Comparison of ENCODE assay signal across 7 mouse cellular contexts in the genomic region with DNA sequence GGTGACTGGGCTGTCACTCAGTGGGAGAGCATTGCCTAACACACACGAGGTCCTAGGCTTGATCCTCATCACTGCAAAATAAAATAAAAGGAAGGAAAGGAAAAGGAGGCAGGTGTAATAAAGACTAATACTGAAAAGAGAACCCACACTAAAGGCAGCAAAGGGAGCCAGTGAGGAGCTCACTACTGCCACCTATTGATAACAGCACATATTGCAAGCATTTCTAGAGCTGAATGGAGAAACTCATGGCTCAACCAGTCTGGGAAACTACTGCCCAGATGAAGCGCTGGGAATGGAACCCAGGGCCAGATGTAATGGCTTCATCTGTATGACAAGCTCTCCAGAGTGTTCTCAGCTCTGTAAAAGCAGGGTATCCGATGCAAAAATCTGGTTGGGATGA. TPM values are rescaled to one million over a fixed set of nuclear protein-coding genes. Genes with fewer than 3 reads are reported as not detected.
DNase-seq lines count a peak whose midpoint lies in the region; ATAC-seq and TF ChIP-seq lines count a peak whose summit lies in the region.

No protein-coding gene starts in this region.

- H3K36me3 ChIP-seq in intestine, postnatal 0 days (ENCODE audit: control insufficient read depth, insufficient read depth), result no peaks in the 10 kb centered on the region
- H3K36me3 ChIP-seq in intestine, embryonic 16.5 days (ENCODE audit: control insufficient read depth, insufficient read depth, low read length), result no peaks in the 10 kb centered on the region
- no peaks in the 10 kb centered on the region for H3K36me3 ChIP-seq in CH12.LX (replicated peaks in 1 of 2; ENCODE audit: control insufficient read depth in 1 of 2, insufficient read depth in 1 of 2, low read length in 1 of 2)

- ATAC-seq in intestine, postnatal 0 days, result no peak
- no peak for ATAC-seq in intestine, embryonic 16.5 days

- H3K27ac ChIP-seq in intestine, postnatal 0 days (ENCODE audit: low read depth, low read length), result no peak overlapping the region
- H3K27ac ChIP-seq in intestine, embryonic 16.5 days (ENCODE audit: low read length), result no peak overlapping the region
- H3K27ac ChIP-seq in CH12.LX (ENCODE audit: insufficient read depth, low read depth), result no peak overlapping the region
- no peak overlapping the region for H3K27ac ChIP-seq in left cerebral cortex, adult 2 months

- in situ Hi-C loops in CH12.LX (cut with MboI; ENCODE audit: low pct_ligation_motif_present, low pct_unique_long_range_greater_than_20kb, low sequenced_read_pairs), result no loop called here

- no peak overlapping the region for H3K4me3 ChIP-seq in intestine, postnatal 0 days (ENCODE audit: low read depth, low read length)
- no peak overlapping the region for H3K4me3 ChIP-seq in intestine, embryonic 16.5 days (ENCODE audit: low read length)
- H3K4me3 ChIP-seq in CH12.LX (replicated peaks in 1 of 3; ENCODE audit: low read depth in 2 of 3, low read length in 2 of 3, poor library complexity in 1 of 3), result no peak overlapping the region
- H3K4me3 ChIP-seq in left cerebral cortex, adult 2 months, result no peak overlapping the region

- no peaks in the 10 kb centered on the region for H3K27me3 ChIP-seq in intestine, postnatal 0 days (replicated peaks; ENCODE audit: control insufficient read depth, insufficient read depth, low read length)
- no peaks in the 10 kb centered on the region for H3K27me3 ChIP-seq in intestine, embryonic 16.5 days (replicated peaks; ENCODE audit: control insufficient read depth, insufficient read depth, low read length)
- H3K27me3 ChIP-seq in CH12.LX (replicated peaks), result no peaks in the 10 kb centered on the region

- no peak for TF ChIP-seq POLR2A in CH12.LX (IDR thresholded peaks at IDR 0.05; ENCODE audit: low read depth, low read length)

- H3K4me1 ChIP-seq in intestine, postnatal 0 days (replicated peaks; ENCODE audit: control insufficient read depth, insufficient read depth, low read length), result no peaks in the 10 kb centered on the region
- no peaks in the 10 kb centered on the region for H3K4me1 ChIP-seq in intestine, embryonic 16.5 days (ENCODE audit: control insufficient read depth, insufficient read depth, low read length)
- no peaks in the 10 kb centered on the region for H3K4me1 ChIP-seq in CH12.LX (ENCODE audit: control insufficient read depth in 1 of 2, insufficient read depth in 2 of 2)

- H3K79me2 ChIP-seq in CH12.LX (replicated peaks; ENCODE audit: control insufficient read depth, extremely low read depth, insufficient read depth, poor library complexity, severe bottlenecking), result no peaks in the 10 kb centered on the region

- WGBS in intestine, postnatal 0 days, result 49% methylated on average over 3 of the region's 3 CpGs
- 60% methylated on average over 3 of the region's 3 CpGs for WGBS in intestine, embryonic 16.5 days

- peak; percentile 66 for DNase-seq in 416B (ENCODE audit: low read depth)
- DNase-seq in CH12.LX (ENCODE audit: extremely low read depth), result peak; percentile 65
- peak; percentile 61 for DNase-seq in embryo, embryonic 10 days (ENCODE audit: low spot score)
- peak; percentile 29 to 31 for DNase-seq in left cerebral cortex, adult 2 months (ENCODE audit: extremely low spot score in 1 of 2, low spot score in 2 of 2)
- peak; percentile 29 for DNase-seq in thymus, postnatal 4 days

- intact Hi-C loops in left cerebral cortex, adult 2 months (cut with DNase I), result loop anchor here (5.0 kb wide), 1 partner anchor 511 kb away; no protein-coding TSS in a partner anchor

- no peaks in the 10 kb centered on the region for H3K9me3 ChIP-seq in intestine, postnatal 0 days (ENCODE audit: control insufficient read depth)
- no peaks in the 10 kb centered on the region for H3K9me3 ChIP-seq in intestine, embryonic 16.5 days (ENCODE audit: control insufficient read depth, low read length)
- no peaks in the 10 kb centered on the region for H3K9me3 ChIP-seq in CH12.LX (replicated peaks; ENCODE audit: low read length)

- dilution Hi-C loops in CH12.LX (cut with MboI; ENCODE audit: extremely low pct_ligation_motif_present, extremely low pct_unique_long_range_greater_than_20kb, low sequenced_read_pairs), result no loop called here

- no peak overlapping the region for H3K9ac ChIP-seq in intestine, postnatal 0 days (ENCODE audit: low read depth, low read length)
- H3K9ac ChIP-seq in intestine, embryonic 16.5 days (ENCODE audit: low read depth, low read length), result no peak overlapping the region
- H3K9ac ChIP-seq in CH12.LX (ENCODE audit: insufficient read depth, low read depth), result no peak overlapping the region

- TF ChIP-seq RAD21 in CH12.LX (IDR thresholded peaks at IDR 0.05; ENCODE audit: low read depth, low read length), result peak; percentile 58

- no peak overlapping the region for H3K4me2 ChIP-seq in intestine, postnatal 0 days (replicated peaks; ENCODE audit: low read depth)
- no peak overlapping the region for H3K4me2 ChIP-seq in intestine, embryonic 16.5 days (ENCODE audit: low read depth, low read length)
- no peak overlapping the region; the same call in 1 of the 2 replicates for H3K4me2 ChIP-seq in CH12.LX (ENCODE audit: insufficient read depth, low read depth, poor library complexity, severe bottlenecking)

- TF ChIP-seq EP300 in CH12.LX (IDR thresholded peaks at IDR 0.05; ENCODE audit: low read length), result no peak

- TF ChIP-seq CTCF in intestine, postnatal 0 days (IDR thresholded peaks at IDR 0.05; ENCODE audit: low read depth), result peak; percentile 78
- TF ChIP-seq CTCF in CH12.LX (conservative IDR thresholded peaks at IDR 0.05 in 1 of 2, IDR thresholded peaks at IDR 0.05 in 1 of 2; ENCODE audit: low read depth in 2 of 2, low read length in 2 of 2), result peak; percentile 76 to 95
- TF ChIP-seq CTCF in left cerebral cortex, adult 2 months (IDR thresholded peaks at IDR 0.05), result peak; percentile 85

TF ChIP-seq in CH12.LX, 34 proteins besides CTCF, POLR2A, EP300 and RAD21:
- no peak for TF ChIP-seq ZNF384 (IDR thresholded peaks at IDR 0.05; ENCODE audit: low read depth, low read length)
- TF ChIP-seq PAX5 (IDR thresholded peaks at IDR 0.05; ENCODE audit: low read length), result no peak
- no peak for TF ChIP-seq SIN3A (IDR thresholded peaks at IDR 0.05; ENCODE audit: low read length)
- TF ChIP-seq GABPA (IDR thresholded peaks at IDR 0.05; ENCODE audit: insufficient replicate concordance, low read depth, low read length), result no peak
- no peak for TF ChIP-seq TBP (conservative IDR thresholded peaks at IDR 0.05; ENCODE audit: low read depth, low read length)
- no peak for TF ChIP-seq E2F4 (IDR thresholded peaks at IDR 0.05; ENCODE audit: insufficient replicate concordance, low read depth, low read length)
- peak; percentile 54 for TF ChIP-seq SMC3 (IDR thresholded peaks at IDR 0.05; ENCODE audit: low read depth, low read length)
- no peak for TF ChIP-seq ELF1 (IDR thresholded peaks at IDR 0.05; ENCODE audit: low read depth, low read length)

RNA-seq across cellular contexts. Expression of gene Mtr, which starts 15.0 kb away (rescaled TPM):
- 2.3 and 2.8 TPM in 2 replicates for polyA plus RNA-seq in intestine, postnatal 0 days (2015; fragmentation: Nextera tagmentation; extraction: Ambion mirVana)
- polyA plus RNA-seq in intestine, embryonic 16.5 days (2015; fragmentation: Nextera tagmentation; extraction: Ambion mirVana), result 6.4 and 7.4 TPM in 2 replicates
- total RNA-seq in CH12.LX (2012; rRNA removed) (22.0 and 22.1 TPM in 2 replicates), CH12.LX (2014; rRNA removed) (13.2 and 15.2 TPM in 2 replicates)
- polyA plus RNA-seq in CH12.LX (2012; ENCODE audit: insufficient read length, low read depth), result 28.6 and 28.8 TPM in 2 replicates
- total RNA-seq in left cerebral cortex, adult 2 months (2021), result 10 to 100 TPM; 17.4 to 19.0 TPM
